Mouse (Mus musculus): ENCODE data around the gene Ddah1. TPM values are rescaled to one million over a fixed set of nuclear protein-coding genes. Genes with fewer than 3 reads are reported as not detected.
A peak's percentile ranks its signal among the peaks of the same experiment; 100 is the strongest.

The Ddah1 gene
- polyA plus RNA-seq, 1 experiment from 2014 or later, result 28.0 TPM

- H3K4me3 ChIP-seq (ENCODE audit: low read depth, low read length), result no peak overlapping the region
- H3K4me2 ChIP-seq (ENCODE audit: low read depth, low read length), result no peak overlapping the region
- ATAC-seq (replicated peaks; ENCODE audit: insufficient number of reproducible peaks, low FRiP score, low TSS enrichment, low read depth) (no peak), DNase-seq (ENCODE audit: low spot score) (no peak)
- no peaks in the 10 kb centered on the region for H3K9me3 ChIP-seq (replicated peaks; ENCODE audit: control insufficient read depth, low read length)
- H3K27me3 ChIP-seq (ENCODE audit: control insufficient read depth, insufficient read depth, low read length), result no peaks in the 10 kb centered on the region
- no peaks in the 10 kb centered on the region for H3K4me1 ChIP-seq (ENCODE audit: control insufficient read depth, insufficient read depth, low read length)
- H3K27ac ChIP-seq (replicated peaks; ENCODE audit: low read depth, low read length), result no peak overlapping the region
- WGBS, result 71% methylated on average over 2 of the region's 2 CpGs
- H3K36me3 ChIP-seq (replicated peaks; ENCODE audit: control insufficient read depth, insufficient read depth, low read depth, low read length), result no peaks in the 10 kb centered on the region
- H3K9ac ChIP-seq (replicated peaks; ENCODE audit: low read length), result no peak overlapping the region
These were observed 62.0 kb downstream of the Ddah1 start for GRCm38 (mm10) chr3:145820439-145820838.

- no peak overlapping the region for H3K4me3 ChIP-seq (ENCODE audit: low read depth, low read length)
- no peak for ATAC-seq (replicated peaks; ENCODE audit: insufficient number of reproducible peaks, low FRiP score, low TSS enrichment, low read depth)
- no peak overlapping the region for H3K9ac ChIP-seq (replicated peaks; ENCODE audit: low read length)
- 87% methylated on average over 2 of the region's 2 CpGs for WGBS
- no peaks in the 10 kb centered on the region for H3K36me3 ChIP-seq (replicated peaks; ENCODE audit: control insufficient read depth, insufficient read depth, low read depth, low read length)
- H3K27ac ChIP-seq (replicated peaks; ENCODE audit: low read depth, low read length), result no peak overlapping the region
- no peaks in the 10 kb centered on the region for H3K9me3 ChIP-seq (replicated peaks; ENCODE audit: control insufficient read depth, low read length)
- no peak overlapping the region for H3K4me2 ChIP-seq (ENCODE audit: low read depth, low read length)
- no peak for DNase-seq (ENCODE audit: low spot score)
- H3K27me3 ChIP-seq (ENCODE audit: control insufficient read depth, insufficient read depth, low read length), result no peaks in the 10 kb centered on the region
- H3K4me1 ChIP-seq (ENCODE audit: control insufficient read depth, insufficient read depth, low read length), result no peaks in the 10 kb centered on the region
These were observed 62.5 kb downstream of the Ddah1 start for GRCm38 (mm10) chr3:145820938-145821337.

- H3K9me3 ChIP-seq (replicated peaks; ENCODE audit: control insufficient read depth, low read length), result no peaks in the 10 kb centered on the region
- no peak for DNase-seq (ENCODE audit: low spot score)
- no peak overlapping the region for H3K9ac ChIP-seq (replicated peaks; ENCODE audit: low read length)
- H3K27me3 ChIP-seq (ENCODE audit: control insufficient read depth, insufficient read depth, low read length), result no peaks in the 10 kb centered on the region
- H3K36me3 ChIP-seq (replicated peaks; ENCODE audit: control insufficient read depth, insufficient read depth, low read depth, low read length), result no peaks in the 10 kb centered on the region
- H3K4me1 ChIP-seq (ENCODE audit: control insufficient read depth, insufficient read depth, low read length), result no peaks in the 10 kb centered on the region
- H3K27ac ChIP-seq (replicated peaks; ENCODE audit: low read depth, low read length), result no peak overlapping the region
- 84% methylated on average over 4 of the region's 4 CpGs for WGBS
- ATAC-seq (replicated peaks; ENCODE audit: insufficient number of reproducible peaks, low FRiP score, low TSS enrichment, low read depth), result no peak
- no peak overlapping the region for H3K4me3 ChIP-seq (ENCODE audit: low read depth, low read length)
- H3K4me2 ChIP-seq (ENCODE audit: low read depth, low read length), result no peak overlapping the region
These were observed 63.7 kb downstream of the Ddah1 start for GRCm38 (mm10) chr3:145822201-145822600.

GRCm38 (mm10) chr3:145823661-145824060 is 65.2 kb downstream of the Ddah1 start:
- Histone ChIP-seq H3K27ac (replicated peaks; ENCODE audit: low read depth, low read length) (no peak overlapping the region), H3K9ac (replicated peaks; ENCODE audit: low read length) (no peak overlapping the region), H3K4me3 (ENCODE audit: low read depth, low read length) (no peak overlapping the region), H3K27me3 (ENCODE audit: control insufficient read depth, insufficient read depth, low read length) (no peaks in the 10 kb centered on the region), H3K4me2 (ENCODE audit: low read depth, low read length) (no peak overlapping the region), H3K4me1 (ENCODE audit: control insufficient read depth, insufficient read depth, low read length) (no peaks in the 10 kb centered on the region), H3K9me3 (replicated peaks; ENCODE audit: control insufficient read depth, low read length) (no peaks in the 10 kb centered on the region), H3K36me3 (replicated peaks; ENCODE audit: control insufficient read depth, insufficient read depth, low read depth, low read length) (no peaks in the 10 kb centered on the region)
- no peak for DNase-seq (ENCODE audit: low spot score)
- no peak for ATAC-seq (replicated peaks; ENCODE audit: insufficient number of reproducible peaks, low FRiP score, low TSS enrichment, low read depth)
- 83% methylated on average over 4 of the region's 4 CpGs for WGBS

- Histone ChIP-seq H3K4me2 (ENCODE audit: low read depth, low read length) (no peak overlapping the region), H3K27me3 (ENCODE audit: control insufficient read depth, insufficient read depth, low read length) (no peaks in the 10 kb centered on the region), H3K27ac (replicated peaks; ENCODE audit: low read depth, low read length) (no peak overlapping the region), H3K36me3 (replicated peaks; ENCODE audit: control insufficient read depth, insufficient read depth, low read depth, low read length) (no peaks in the 10 kb centered on the region), H3K4me3 (ENCODE audit: low read depth, low read length) (no peak overlapping the region), H3K9me3 (replicated peaks; ENCODE audit: control insufficient read depth, low read length) (no peaks in the 10 kb centered on the region), H3K9ac (replicated peaks; ENCODE audit: low read length) (no peak overlapping the region), H3K4me1 (ENCODE audit: control insufficient read depth, insufficient read depth, low read length) (no peaks in the 10 kb centered on the region)
- ATAC-seq (replicated peaks; ENCODE audit: insufficient number of reproducible peaks, low FRiP score, low TSS enrichment, low read depth) (no peak), DNase-seq (ENCODE audit: low spot score) (no peak)
- 70% methylated on average over 11 of the region's 11 CpGs for WGBS
These were observed 67.1 kb downstream of the Ddah1 start for GRCm38 (mm10) chr3:145825416-145826055.

- no peak for ATAC-seq (replicated peaks; ENCODE audit: insufficient number of reproducible peaks, low FRiP score, low TSS enrichment, low read depth)
- no peak overlapping the region for H3K4me2 ChIP-seq (ENCODE audit: low read depth, low read length)
- H3K9ac ChIP-seq (replicated peaks; ENCODE audit: low read length), result no peak overlapping the region
- no peak overlapping the region for H3K27ac ChIP-seq (replicated peaks; ENCODE audit: low read depth, low read length)
- no peaks in the 10 kb centered on the region for H3K27me3 ChIP-seq (ENCODE audit: control insufficient read depth, insufficient read depth, low read length)
- 68% methylated on average over 18 of the region's 18 CpGs for WGBS
- H3K4me1 ChIP-seq (ENCODE audit: control insufficient read depth, insufficient read depth, low read length), result no peaks in the 10 kb centered on the region
- H3K4me3 ChIP-seq (ENCODE audit: low read depth, low read length), result no peak overlapping the region
- DNase-seq (ENCODE audit: low spot score), result peak; percentile 36
- H3K9me3 ChIP-seq (replicated peaks; ENCODE audit: control insufficient read depth, low read length), result no peaks in the 10 kb centered on the region
- H3K36me3 ChIP-seq (replicated peaks; ENCODE audit: control insufficient read depth, insufficient read depth, low read depth, low read length), result no peaks in the 10 kb centered on the region
These were observed 68.9 kb downstream of the Ddah1 start for GRCm38 (mm10) chr3:145827191-145828045.

GRCm38 (mm10) chr3:145828906-145829305 is 70.4 kb downstream of the Ddah1 start:
- no peak overlapping the region for H3K4me3 ChIP-seq (ENCODE audit: low read depth, low read length)
- H3K9ac ChIP-seq (replicated peaks; ENCODE audit: low read length), result no peak overlapping the region
- no peak overlapping the region for H3K4me2 ChIP-seq (ENCODE audit: low read depth, low read length)
- no peaks in the 10 kb centered on the region for H3K36me3 ChIP-seq (replicated peaks; ENCODE audit: control insufficient read depth, insufficient read depth, low read depth, low read length)
- H3K27ac ChIP-seq (replicated peaks; ENCODE audit: low read depth, low read length), result no peak overlapping the region
- no peaks in the 10 kb centered on the region for H3K27me3 ChIP-seq (ENCODE audit: control insufficient read depth, insufficient read depth, low read length)
- DNase-seq (ENCODE audit: low spot score), result no peak
- WGBS, result 78% methylated on average over 5 of the region's 5 CpGs
- H3K4me1 ChIP-seq (ENCODE audit: control insufficient read depth, insufficient read depth, low read length), result no peaks in the 10 kb centered on the region
- ATAC-seq (replicated peaks; ENCODE audit: insufficient number of reproducible peaks, low FRiP score, low TSS enrichment, low read depth), result no peak
- no peaks in the 10 kb centered on the region for H3K9me3 ChIP-seq (replicated peaks; ENCODE audit: control insufficient read depth, low read length)

- H3K4me2 ChIP-seq (ENCODE audit: low read depth, low read length), result no peak overlapping the region
- H3K4me3 ChIP-seq (ENCODE audit: low read depth, low read length), result no peak overlapping the region
- no peak overlapping the region for H3K9ac ChIP-seq (replicated peaks; ENCODE audit: low read length)
- H3K36me3 ChIP-seq (replicated peaks; ENCODE audit: control insufficient read depth, insufficient read depth, low read depth, low read length), result no peaks in the 10 kb centered on the region
- no peaks in the 10 kb centered on the region for H3K4me1 ChIP-seq (ENCODE audit: control insufficient read depth, insufficient read depth, low read length)
- H3K27me3 ChIP-seq (ENCODE audit: control insufficient read depth, insufficient read depth, low read length), result no peaks in the 10 kb centered on the region
- peak; percentile 69 for DNase-seq (ENCODE audit: low spot score)
- no peaks in the 10 kb centered on the region for H3K9me3 ChIP-seq (replicated peaks; ENCODE audit: control insufficient read depth, low read length)
- H3K27ac ChIP-seq (replicated peaks; ENCODE audit: low read depth, low read length), result no peak overlapping the region
- ATAC-seq (replicated peaks; ENCODE audit: insufficient number of reproducible peaks, low FRiP score, low TSS enrichment, low read depth), result no peak
- WGBS, result 52% methylated on average over 8 of the region's 8 CpGs
These were observed 75.6 kb downstream of the Ddah1 start for GRCm38 (mm10) chr3:145833948-145834538.
